Mouse (Mus musculus) lung, postnatal 0 days (tissue): Measurements from ENCODE around the gene Tnk2. TPM values are rescaled to one million over a fixed set of nuclear protein-coding genes. Genes with fewer than 3 reads are reported as not detected.

Experiments used
- ATAC-seq: fragments of 200-750 bp; cut with Nextera tagmentation; 2 replicates; pipeline ENCODE4 v1.8.0; 2017; ENCODE audit warnings: moderate library complexity
- DNase-seq: peaks from one replicate; pipeline ENCODE4 v3.0.0-alpha.2; 2016; ENCODE audit warnings: low spot score
- H3K27ac ChIP-seq: fragments of 300-500 bp; sonication (generic); 2 replicates; pipeline ENCODE4 v1.5.1; 2014; ENCODE audit warnings: antibody characterized with exemption, mild to moderate bottlenecking, low read length, mixed read lengths
- H3K27me3 ChIP-seq: fragments of 300-500 bp; sonication (generic); replicated peaks from 2 replicates; pipeline ENCODE4 v1.6.1; 2014; ENCODE audit warnings: low read length, mixed read lengths; ENCODE audit not compliant: insufficient read depth
- H3K36me3 ChIP-seq: fragments of 300-500 bp; sonication (generic); 2 replicates; pipeline ENCODE4 v1.6.1; 2014; ENCODE audit warnings: low read length, mixed read lengths; ENCODE audit not compliant: insufficient read depth
- H3K4me1 ChIP-seq: fragments of 300-500 bp; sonication (generic); 2 replicates; pipeline ENCODE4 v1.6.1; 2014; ENCODE audit warnings: antibody characterized with exemption, low read depth, low read length, mixed read lengths; ENCODE audit not compliant: insufficient read depth
- H3K4me2 ChIP-seq: fragments of 300-500 bp; sonication (generic); replicated peaks from 2 replicates; pipeline ENCODE4 v1.6.1; 2014; ENCODE audit warnings: low read depth, mild to moderate bottlenecking, low read length, moderate library complexity, mixed read lengths
- H3K4me3 ChIP-seq: fragments of 300-500 bp; sonication (generic); 2 replicates; pipeline ENCODE4 v1.5.1; 2014; ENCODE audit warnings: low read depth, low read length
- H3K9ac ChIP-seq: fragments of 300-500 bp; sonication (generic); replicated peaks from 2 replicates; pipeline ENCODE4 v1.6.1; 2014; ENCODE audit warnings: low read depth, mild to moderate bottlenecking
- H3K9me3 ChIP-seq: fragments of 300-500 bp; sonication (generic); 2 replicates; pipeline ENCODE4 v1.6.1; 2016; ENCODE audit warnings: low read length, mixed read lengths
- CTCF ChIP-seq: IDR thresholded peaks from 2 replicates; pipeline ENCODE4 v1.5.1; 2016; ENCODE audit warnings: antibody characterized with exemption, mild to moderate bottlenecking
- EP300 ChIP-seq: IDR thresholded peaks from 2 replicates; pipeline ENCODE4 v1.6.1; 2016; ENCODE audit warnings: antibody characterized with exemption, mild to moderate bottlenecking, control low read depth
- WGBS: fragments of 180-500 bp; shearing (Covaris S2); extraction: QIAGEN DNeasy Blood & Tissue Kit; methylation state at CpG from one replicate; pipeline ENCODE4 v1.1.7; 2014; 5-methylcytosine and 5-hydroxymethylcytosine counted together
- polyA plus RNA-seq: library from polyadenylated mRNA; unstranded; fragments of >200 nt; fragmentation: Nextera tagmentation; extraction: Ambion mirVana; gene quantifications from 2 replicates; pipeline ENCODE4 v1.2.1, GENCODE M21; 2015

Gene Tnk2
- polyA plus RNA-seq, 1 experiment from 2014 or later: 19.8 TPM

DNA sequence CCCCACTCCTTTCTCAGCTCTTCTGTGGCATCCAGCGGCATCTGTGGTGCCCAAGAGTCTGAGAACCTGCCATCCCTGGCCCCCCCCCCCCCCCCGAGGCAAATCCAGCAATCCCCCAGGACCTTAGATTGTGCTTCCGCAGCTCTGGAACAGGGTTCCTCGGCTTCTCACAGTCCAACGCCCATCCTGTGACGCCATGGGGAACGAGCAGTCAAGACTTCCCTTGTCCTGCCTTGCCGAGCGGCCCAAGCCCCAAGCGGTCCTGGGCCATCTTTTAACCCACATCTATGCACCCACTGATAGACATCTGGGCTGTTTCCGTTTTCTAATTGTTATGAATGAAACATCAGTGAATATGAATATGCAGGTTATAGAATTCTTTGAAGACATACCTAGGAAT, 68.5 kb downstream of the Tnk2 start:
- Histone ChIP-seq H3K27me3 (no peaks in the 10 kb centered on the region), H3K9me3 (no peaks in the 10 kb centered on the region), H3K27ac (no peak overlapping the region), H3K9ac (no peak overlapping the region), H3K4me2 (no peak overlapping the region), H3K4me1 (no peaks in the 10 kb centered on the region), H3K4me3 (no peak overlapping the region), H3K36me3 (no peaks in the 10 kb centered on the region)
- ATAC-seq (no peak), DNase-seq (no peak)
- WGBS: 82% methylated on average over 11 of the region's 11 CpGs
- TF ChIP-seq EP300 (no peak), CTCF (no peak)

DNA sequence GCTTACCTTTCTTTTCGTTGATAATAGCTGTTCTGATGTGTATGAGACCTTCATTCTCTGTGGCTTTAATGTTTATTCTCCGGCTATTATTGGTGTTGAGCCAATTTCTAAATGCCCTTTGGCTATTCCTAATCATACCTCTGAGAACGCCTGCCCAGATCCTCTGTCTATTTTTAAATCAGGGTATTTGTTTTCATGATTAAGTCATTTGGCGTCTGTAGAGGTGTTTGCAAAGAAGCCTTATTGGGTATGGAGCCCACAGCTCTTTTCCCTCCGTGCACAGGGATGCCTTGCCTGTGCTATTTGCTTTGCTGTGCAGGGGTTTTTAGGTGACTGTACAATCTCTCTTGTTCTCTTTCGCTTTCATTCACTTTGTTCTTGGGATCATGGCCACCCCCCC, 69.9 kb downstream of the Tnk2 start:
- Histone ChIP-seq H3K27ac (no peak overlapping the region), H3K4me1 (no peaks in the 10 kb centered on the region), H3K9me3 (no peaks in the 10 kb centered on the region), H3K36me3 (no peaks in the 10 kb centered on the region), H3K4me3 (no peak overlapping the region), H3K4me2 (no peak overlapping the region), H3K9ac (no peak overlapping the region), H3K27me3 (no peaks in the 10 kb centered on the region)
- ATAC-seq (no peak), DNase-seq (no peak)
- 31% methylated on average over 6 of the region's 6 CpGs for WGBS
- TF ChIP-seq CTCF (no peak), EP300 (no peak)

DNA sequence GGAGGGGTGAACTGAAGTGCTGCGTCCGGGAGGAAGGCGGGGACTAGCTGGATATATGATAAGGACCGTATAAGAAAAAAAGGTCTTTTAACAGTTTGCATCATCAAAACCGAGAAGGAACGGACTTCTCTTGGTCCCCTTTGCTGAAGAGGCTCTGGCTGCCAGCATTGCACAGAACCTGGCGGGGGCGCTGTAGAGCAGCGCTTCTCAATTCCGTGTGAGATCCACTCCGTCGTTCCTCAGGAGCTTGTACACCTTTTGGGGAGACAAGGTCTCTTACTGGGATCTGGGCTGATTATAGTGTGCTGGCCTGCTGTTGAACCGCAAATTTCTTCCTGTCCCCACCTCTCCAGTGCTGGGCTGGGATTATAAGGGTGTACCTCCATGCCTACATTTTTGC, 71.7 kb downstream of the Tnk2 start:
- Histone ChIP-seq H3K27ac (no peak overlapping the region), H3K4me3 (no peak overlapping the region), H3K9ac (no peak overlapping the region), H3K36me3 (no peaks in the 10 kb centered on the region), H3K4me1 (no peaks in the 10 kb centered on the region), H3K27me3 (no peaks in the 10 kb centered on the region), H3K4me2 (0 out of 2 replicates have a peak overlapping the region, but pooled peaks have one; percentile 8), H3K9me3 (no peaks in the 10 kb centered on the region)
- 18% methylated on average over 13 of the region's 13 CpGs for WGBS
- ATAC-seq (0 out of 2 replicates have a peak, but pooled peaks have one; percentile 17), DNase-seq (peak; percentile 59)
- TF ChIP-seq EP300 (no peak), CTCF (peak; percentile 74)

DNA sequence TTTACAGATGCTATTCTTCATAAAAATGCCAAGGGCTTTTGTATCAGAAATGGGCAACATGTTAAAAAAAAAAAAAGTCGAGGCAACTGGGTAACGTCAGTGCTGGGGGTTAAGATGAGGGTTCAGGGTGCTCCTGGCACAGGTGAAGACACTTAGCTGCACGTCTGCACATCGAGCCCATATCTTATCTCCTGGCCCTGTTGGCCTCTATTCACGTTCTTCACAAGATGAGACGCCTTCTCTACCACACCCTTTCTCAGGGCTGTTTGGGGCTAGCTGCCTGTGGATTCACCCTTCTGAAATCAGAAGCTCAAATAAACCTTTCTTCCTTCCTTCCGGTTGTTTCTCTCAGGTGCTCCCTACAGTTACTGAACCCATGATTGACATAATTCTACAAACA, 79.5 kb downstream of the Tnk2 start:
- DNase-seq: no peak
- Histone ChIP-seq H3K9ac (no peak overlapping the region), H3K4me3 (no peak overlapping the region), H3K9me3 (no peaks in the 10 kb centered on the region), H3K27ac (no peak overlapping the region), H3K4me2 (no peak overlapping the region), H3K36me3 (no peaks in the 10 kb centered on the region), H3K27me3 (no peaks in the 10 kb centered on the region), H3K4me1 (no peaks in the 10 kb centered on the region)
- ATAC-seq: no peak
- TF ChIP-seq CTCF: no peak
- TF ChIP-seq EP300: no peak
- 50% methylated on average over 7 of the region's 7 CpGs for WGBS

DNA sequence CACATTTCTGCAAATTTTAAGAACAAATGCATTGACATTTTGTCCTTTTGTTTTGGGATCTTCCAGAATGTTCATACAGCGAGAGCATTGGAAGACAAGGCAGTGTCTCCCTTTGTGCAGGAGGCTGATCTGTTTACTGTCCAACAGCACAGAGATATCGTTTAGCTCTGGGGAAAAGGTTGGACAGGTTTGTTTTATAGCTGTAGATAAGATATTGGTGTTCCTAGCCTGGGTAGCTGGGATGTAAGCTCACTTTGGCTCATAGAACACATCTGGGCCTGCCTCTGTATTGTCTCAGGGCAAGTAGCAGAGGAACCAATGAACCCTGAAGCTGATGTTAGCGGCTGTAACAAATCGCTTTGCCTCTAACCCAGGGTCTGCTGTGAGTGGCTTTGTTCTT, 80.1 kb downstream of the Tnk2 start:
- TF ChIP-seq CTCF: no peak
- Histone ChIP-seq H3K9me3 (no peaks in the 10 kb centered on the region), H3K27ac (no peak overlapping the region), H3K27me3 (no peaks in the 10 kb centered on the region), H3K4me3 (no peak overlapping the region), H3K4me2 (no peak overlapping the region), H3K36me3 (no peaks in the 10 kb centered on the region), H3K4me1 (no peaks in the 10 kb centered on the region), H3K9ac (no peak overlapping the region)
- DNase-seq (no peak), ATAC-seq (no peak)
- WGBS: 78% methylated on average over 4 of the region's 4 CpGs

DNA sequence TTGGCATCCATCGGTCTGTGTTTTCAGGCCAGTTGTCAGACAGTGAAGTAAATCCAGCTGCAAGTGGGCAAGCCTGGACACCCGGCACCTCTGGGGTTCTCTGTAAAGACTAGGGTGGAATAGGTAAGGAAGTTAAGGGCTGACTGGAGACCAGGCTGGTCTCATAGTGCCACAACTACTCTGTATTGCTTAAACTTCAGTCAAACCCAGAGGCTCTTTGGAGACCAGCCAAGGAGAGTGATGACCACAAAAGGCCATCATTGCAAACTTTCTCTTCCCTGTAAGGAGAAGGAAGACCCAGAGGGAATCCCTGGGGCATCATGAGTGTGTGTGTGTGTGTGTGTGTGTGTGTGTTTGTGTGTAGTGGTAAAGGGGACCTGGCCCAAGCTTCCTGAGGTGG, 80.6 kb downstream of the Tnk2 start:
- no peak for ATAC-seq
- H3K36me3 ChIP-seq: no peaks in the 10 kb centered on the region
- no peak for DNase-seq
- H3K4me1 ChIP-seq: no peaks in the 10 kb centered on the region
- no peaks in the 10 kb centered on the region for H3K9me3 ChIP-seq
- H3K27ac ChIP-seq: no peak overlapping the region
- no peaks in the 10 kb centered on the region for H3K27me3 ChIP-seq
- 88% methylated on average over 2 of the region's 2 CpGs for WGBS
- H3K4me2 ChIP-seq: no peak overlapping the region
- no peak overlapping the region for H3K9ac ChIP-seq
- TF ChIP-seq CTCF (no peak), EP300 (no peak)
- H3K4me3 ChIP-seq: no peak overlapping the region

DNA sequence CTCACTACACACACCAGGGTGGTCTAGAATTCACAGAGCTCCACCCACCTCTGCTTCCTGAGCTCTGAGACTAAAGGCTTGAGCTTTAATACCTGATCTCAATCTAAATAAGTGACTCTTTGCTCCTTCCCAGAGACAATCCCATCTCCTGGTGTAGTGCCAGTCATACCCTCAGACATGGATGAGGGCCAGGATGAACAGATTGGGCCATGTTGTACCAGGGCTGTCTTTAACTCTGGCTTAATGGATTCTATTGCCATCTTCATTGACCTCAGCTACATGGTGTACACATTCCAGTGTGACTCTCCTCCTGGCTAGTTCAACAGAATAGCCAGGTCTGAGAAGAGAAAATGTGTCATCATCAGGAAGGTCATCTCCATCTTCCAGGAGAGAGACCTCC, 82.8 kb downstream of the Tnk2 start:
- no peak for TF ChIP-seq EP300
- no peak for TF ChIP-seq CTCF
- DNase-seq (no peak), ATAC-seq (no peak)
- H3K4me3 ChIP-seq: no peak overlapping the region
- H3K36me3 ChIP-seq: no peaks in the 10 kb centered on the region
- H3K4me1 ChIP-seq: no peaks in the 10 kb centered on the region
- no peak overlapping the region for H3K9ac ChIP-seq
- H3K27ac ChIP-seq: no peak overlapping the region
- H3K27me3 ChIP-seq: no peaks in the 10 kb centered on the region
- H3K4me2 ChIP-seq: no peak overlapping the region
- no peaks in the 10 kb centered on the region for H3K9me3 ChIP-seq
